Mouse (Mus musculus) stomach, embryonic 14.5 days (tissue): ENCODE measurements around the gene Kcng3. TPM values are rescaled to one million over a fixed set of nuclear protein-coding genes. Genes with fewer than 3 reads are reported as not detected.

Experiments
- ATAC-seq: fragments of 200-750 bp; cut with Nextera tagmentation; 2 replicates; pipeline ENCODE4 v1.8.0; 2017; ENCODE audit warnings: low read depth, moderate TSS enrichment; ENCODE audit not compliant: insufficient number of reproducible peaks, insufficient read depth, low FRiP score
- H3K27ac ChIP-seq: fragments of 300-500 bp; sonication (generic); 2 replicates; pipeline ENCODE4 v1.5.1; 2014; ENCODE audit warnings: mild to moderate bottlenecking, low read length, moderate library complexity, mixed read lengths
- H3K27me3 ChIP-seq: fragments of 300-500 bp; sonication (generic); 2 replicates; pipeline ENCODE4 v1.6.1; 2014; ENCODE audit warnings: low read length, control low read depth, mixed read lengths; ENCODE audit not compliant: control insufficient read depth, insufficient read depth
- H3K36me3 ChIP-seq: fragments of 300-500 bp; sonication (generic); 2 replicates; pipeline ENCODE4 v1.6.1; 2014; ENCODE audit warnings: mild to moderate bottlenecking, control low read depth, low read length, moderate library complexity, mixed read lengths; ENCODE audit not compliant: control insufficient read depth, insufficient read depth
- H3K4me1 ChIP-seq: fragments of 300-500 bp; sonication (generic); 2 replicates; pipeline ENCODE4 v1.6.1; 2014; ENCODE audit warnings: low read length, control low read depth, mixed read lengths; ENCODE audit not compliant: control insufficient read depth, insufficient read depth
- H3K4me2 ChIP-seq: fragments of 300-500 bp; sonication (generic); replicated peaks from 2 replicates; pipeline ENCODE4 v1.6.1; 2014; ENCODE audit warnings: low read depth, low read length, control low read depth
- H3K4me3 ChIP-seq: fragments of 300-500 bp; sonication (generic); 2 replicates; pipeline ENCODE4 v1.5.1; 2014; ENCODE audit warnings: low read depth, low read length, control low read depth
- H3K9ac ChIP-seq: fragments of 300-500 bp; sonication (generic); replicated peaks from 2 replicates; pipeline ENCODE4 v1.6.1; 2014; ENCODE audit warnings: low read depth, mild to moderate bottlenecking, control low read depth, low read length, moderate library complexity, mixed read lengths
- H3K9me3 ChIP-seq: fragments of 300-500 bp; sonication (generic); 2 replicates; pipeline ENCODE4 v1.6.1; 2016; ENCODE audit warnings: low read depth, low read length, control low read depth; ENCODE audit not compliant: control insufficient read depth
- WGBS: fragments of 180-500 bp; shearing (Covaris S2); extraction: QIAGEN DNeasy Blood & Tissue Kit; methylation state at CpG from one replicate; pipeline ENCODE4 v1.1.7; 2014; 5-methylcytosine and 5-hydroxymethylcytosine counted together
- polyA plus RNA-seq: library from polyadenylated mRNA; unstranded; fragments of >200 nt; fragmentation: Nextera tagmentation; extraction: Ambion mirVana; gene quantifications from 2 replicates; pipeline ENCODE4 v1.2.1, GENCODE M21; 2014

Gene Kcng3
- polyA plus RNA-seq, 1 experiment from 2014 or later: not detected

DNA sequence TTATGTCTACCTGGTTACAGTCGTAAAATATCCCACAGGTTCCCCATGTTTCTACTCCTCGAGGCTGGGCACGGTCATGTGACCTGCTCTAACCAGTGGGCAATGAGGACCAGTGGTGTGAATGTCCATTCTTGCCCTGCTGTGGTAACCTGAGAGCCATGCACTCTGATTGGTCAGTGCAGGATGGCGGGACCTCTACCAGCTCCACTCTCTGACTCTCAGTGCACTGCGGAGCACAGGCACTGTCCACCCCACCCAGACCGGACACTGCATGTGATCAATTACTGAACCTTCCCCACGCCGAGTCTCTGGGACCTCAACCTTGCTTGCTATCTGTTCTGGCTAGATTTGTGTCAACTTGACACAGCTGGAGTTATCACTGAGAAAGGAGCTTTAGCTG, 37.2 kb downstream of the Kcng3 start:
- no peak overlapping the region for H3K9ac ChIP-seq
- no peak overlapping the region for H3K27ac ChIP-seq
- 74% methylated on average over 8 of the region's 8 CpGs for WGBS
- ATAC-seq: no peak
- no peaks in the 10 kb centered on the region for H3K4me1 ChIP-seq
- no peaks in the 10 kb centered on the region for H3K36me3 ChIP-seq
- no peaks in the 10 kb centered on the region for H3K27me3 ChIP-seq
- no peaks in the 10 kb centered on the region for H3K9me3 ChIP-seq
- H3K4me3 ChIP-seq: no peak overlapping the region
- no peak overlapping the region for H3K4me2 ChIP-seq

DNA sequence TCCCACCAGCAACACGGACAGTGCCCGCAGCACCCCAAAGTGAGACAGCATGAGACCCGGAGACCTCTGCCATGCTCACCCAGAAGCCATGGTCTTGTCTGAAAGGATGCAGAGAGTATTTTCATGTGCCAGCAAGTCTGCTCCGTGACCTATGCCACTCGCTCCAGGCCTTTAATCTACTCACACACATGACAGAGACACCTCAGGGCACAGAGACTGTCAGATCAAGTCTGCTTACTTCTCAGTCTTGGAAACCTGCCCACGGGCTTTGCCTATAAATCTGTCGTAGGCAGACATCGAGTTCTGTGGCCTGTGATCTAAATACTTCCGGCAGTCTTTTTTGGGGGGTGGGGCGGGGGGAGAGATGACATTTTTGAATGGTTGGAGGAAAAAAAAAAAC, 38.3 kb downstream of the Kcng3 start:
- Histone ChIP-seq H3K9ac (no peak overlapping the region), H3K4me1 (no peaks in the 10 kb centered on the region), H3K4me3 (no peak overlapping the region), H3K4me2 (no peak overlapping the region), H3K27me3 (no peaks in the 10 kb centered on the region), H3K27ac (no peak overlapping the region), H3K9me3 (peaks cover 3% of the 10 kb centered on the region; the same call in 1 of the 2 replicates), H3K36me3 (no peaks in the 10 kb centered on the region)
- no peak for ATAC-seq
- WGBS: 70% methylated on average over 10 of the region's 10 CpGs

DNA sequence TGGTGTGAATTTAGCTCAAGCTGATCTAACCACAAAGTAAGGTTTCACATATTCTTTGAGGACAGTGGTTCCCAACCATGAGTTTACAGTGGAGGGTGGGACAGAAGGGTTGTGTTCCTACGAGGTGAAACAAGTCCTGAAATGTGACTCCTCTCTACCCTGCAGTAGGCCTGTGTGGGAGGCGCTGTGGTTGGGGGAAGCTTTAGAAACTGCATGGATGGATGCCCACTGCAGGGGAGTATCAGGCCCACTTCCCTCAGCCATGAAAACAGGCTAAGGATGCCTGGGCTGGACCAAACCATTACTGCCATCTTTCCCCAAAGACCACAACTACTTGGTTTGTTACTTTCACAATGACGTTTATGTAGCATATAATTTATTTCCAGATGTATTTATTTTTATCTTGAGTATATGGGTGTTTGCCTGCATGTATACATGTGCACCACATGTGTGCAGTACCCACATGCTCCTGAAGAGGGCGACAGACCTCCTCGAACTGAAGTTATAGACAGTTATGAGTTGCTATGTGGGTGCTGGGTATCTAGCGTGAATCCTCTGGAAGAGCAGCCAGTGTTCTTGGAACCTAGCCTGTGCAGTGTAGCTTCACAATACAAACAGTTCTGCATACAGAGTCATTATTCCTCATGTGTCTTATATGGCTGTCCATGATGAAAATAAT, 42.9 kb downstream of the Kcng3 start:
- H3K4me2 ChIP-seq: no peak overlapping the region
- no peak for ATAC-seq
- no peak overlapping the region for H3K27ac ChIP-seq
- H3K4me1 ChIP-seq: no peaks in the 10 kb centered on the region
- no peaks in the 10 kb centered on the region for H3K27me3 ChIP-seq
- no peak overlapping the region for H3K9ac ChIP-seq
- peaks cover 3% of the 10 kb centered on the region; the same call in 1 of the 2 replicates for H3K9me3 ChIP-seq
- H3K4me3 ChIP-seq: no peak overlapping the region
- 85% methylated on average over 6 of the region's 6 CpGs for WGBS
- no peaks in the 10 kb centered on the region for H3K36me3 ChIP-seq

DNA sequence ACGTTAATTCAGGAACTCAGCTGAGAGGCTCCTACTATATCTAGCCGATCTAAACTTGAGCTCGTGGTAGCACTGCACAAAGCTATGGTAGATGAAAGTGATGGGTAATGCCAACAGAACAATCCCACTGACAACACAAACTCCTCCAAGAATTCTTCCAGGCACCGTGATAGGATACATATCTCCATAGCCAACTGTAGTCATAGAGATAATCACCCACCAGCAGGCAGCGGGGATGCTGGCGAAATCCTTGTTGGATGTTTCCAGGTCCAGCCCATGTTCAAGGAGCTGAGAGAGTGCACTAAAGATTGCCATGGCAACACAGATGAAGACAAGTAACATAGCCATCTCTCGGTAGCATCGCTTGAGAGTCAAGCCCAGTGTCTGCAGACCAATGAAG, 44.0 kb downstream of the Kcng3 start:
- H3K4me3 ChIP-seq: no peak overlapping the region
- no peak overlapping the region for H3K27ac ChIP-seq
- 91% methylated on average over 8 of the region's 8 CpGs for WGBS
- no peak overlapping the region for H3K9ac ChIP-seq
- no peaks in the 10 kb centered on the region for H3K27me3 ChIP-seq
- no peaks in the 10 kb centered on the region for H3K4me1 ChIP-seq
- no peak for ATAC-seq
- peaks cover 3% of the 10 kb centered on the region; the same call in 1 of the 2 replicates for H3K9me3 ChIP-seq
- no peak overlapping the region for H3K4me2 ChIP-seq
- no peaks in the 10 kb centered on the region for H3K36me3 ChIP-seq

DNA sequence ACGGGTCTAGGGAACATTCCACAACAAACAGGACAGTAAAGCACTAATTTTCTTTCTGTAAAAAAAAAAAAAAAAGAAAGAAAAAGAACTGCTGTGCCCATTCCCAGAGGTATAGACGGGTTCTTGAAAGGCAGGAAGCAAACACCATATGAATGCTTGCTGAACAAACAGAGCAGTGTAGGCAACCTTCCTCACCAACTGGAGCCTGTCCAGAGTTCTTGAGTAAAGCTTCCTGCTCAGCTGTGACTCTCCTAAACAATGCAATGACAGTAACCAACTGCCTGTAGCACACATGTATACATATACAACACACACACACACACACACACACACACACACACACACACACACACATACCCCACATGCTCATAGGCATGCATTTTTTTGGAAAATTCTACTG, 49.1 kb downstream of the Kcng3 start:
- H3K4me3 ChIP-seq: no peak overlapping the region
- no peaks in the 10 kb centered on the region for H3K4me1 ChIP-seq
- H3K27ac ChIP-seq: no peak overlapping the region
- no peak overlapping the region for H3K4me2 ChIP-seq
- H3K36me3 ChIP-seq: no peaks in the 10 kb centered on the region
- ATAC-seq: no peak
- WGBS: 52% methylated on average over 2 of the region's 2 CpGs
- H3K9ac ChIP-seq: no peak overlapping the region
- H3K9me3 ChIP-seq: no peaks in the 10 kb centered on the region
- H3K27me3 ChIP-seq: no peaks in the 10 kb centered on the region

DNA sequence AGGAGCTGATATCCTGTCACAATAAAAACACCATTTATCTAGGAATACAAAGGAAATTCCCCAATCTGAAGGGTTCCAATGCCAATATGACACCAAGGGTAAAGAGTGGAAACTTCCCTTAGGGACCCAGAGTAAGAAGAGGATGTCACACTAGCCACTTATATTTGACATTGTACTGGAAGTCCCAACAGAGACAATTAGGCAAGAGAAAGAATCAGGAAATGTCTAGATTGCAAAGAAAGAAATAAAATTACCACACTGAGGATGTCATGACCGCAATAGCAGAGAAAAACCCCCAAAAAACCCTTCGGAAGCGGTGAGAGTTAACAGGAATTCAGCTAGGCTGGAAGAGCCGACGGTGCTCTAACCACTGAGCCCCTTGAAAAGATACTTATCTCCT, 51.0 kb downstream of the Kcng3 start:
- no peak for ATAC-seq
- Histone ChIP-seq H3K27me3 (no peaks in the 10 kb centered on the region), H3K27ac (no peak overlapping the region), H3K4me2 (no peak overlapping the region), H3K9me3 (no peaks in the 10 kb centered on the region), H3K36me3 (no peaks in the 10 kb centered on the region), H3K4me1 (no peaks in the 10 kb centered on the region), H3K4me3 (no peak overlapping the region), H3K9ac (no peak overlapping the region)
- 87% methylated on average over 5 of the region's 5 CpGs for WGBS

DNA sequence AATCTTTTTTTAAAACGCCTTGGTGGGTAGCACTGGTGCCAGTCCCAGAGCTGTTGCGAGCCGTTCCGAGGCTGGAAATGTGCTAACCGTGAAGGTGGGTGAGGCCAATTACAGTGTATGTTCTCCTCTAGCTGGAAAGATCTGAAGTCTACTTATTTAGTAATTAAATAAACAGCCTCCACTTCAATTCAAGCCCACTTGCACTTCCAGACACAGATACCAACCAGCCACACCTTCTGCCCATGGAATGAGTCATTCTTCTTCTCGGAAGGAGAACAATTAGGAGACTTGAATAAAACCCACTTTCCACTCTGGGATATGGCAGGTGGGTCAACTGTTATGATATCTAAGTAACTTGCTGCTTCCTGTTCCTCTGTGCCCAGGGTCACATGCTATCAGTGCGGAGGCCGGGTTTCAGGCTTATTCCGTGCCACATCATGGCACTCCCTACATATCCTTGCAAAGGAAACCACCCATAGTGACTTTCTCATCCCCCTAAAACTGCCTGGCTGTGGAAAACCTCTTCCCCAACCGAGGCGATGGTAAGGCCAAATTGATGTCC, 54.8 kb downstream of the Kcng3 start:
- Histone ChIP-seq H3K9me3 (no peaks in the 10 kb centered on the region), H3K4me1 (no peaks in the 10 kb centered on the region), H3K27ac (no peak overlapping the region), H3K27me3 (no peaks in the 10 kb centered on the region), H3K36me3 (no peaks in the 10 kb centered on the region), H3K9ac (no peak overlapping the region), H3K4me3 (no peak overlapping the region), H3K4me2 (no peak overlapping the region)
- no peak for ATAC-seq
- WGBS: 92% methylated on average over 11 of the region's 11 CpGs

DNA sequence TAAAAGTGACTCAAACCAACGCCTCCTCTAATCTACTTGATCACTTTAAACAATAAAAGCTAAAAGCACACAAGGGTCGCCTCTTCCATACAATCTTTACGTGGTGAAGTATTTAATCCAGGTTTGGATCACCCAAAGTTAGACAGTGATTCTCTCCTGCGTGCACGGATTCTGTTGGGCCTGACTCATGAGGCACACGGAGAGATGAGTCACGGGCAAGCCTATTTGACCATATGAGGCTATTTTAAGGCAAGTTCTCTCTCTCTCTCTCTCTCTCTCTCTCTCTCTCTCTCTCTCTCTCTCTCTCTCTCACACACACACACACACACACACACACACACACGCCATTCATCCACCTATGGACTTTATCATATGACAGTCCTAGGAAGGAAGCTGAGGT, 57.1 kb downstream of the Kcng3 start:
- WGBS: 83% methylated on average over 8 of the region's 8 CpGs
- ATAC-seq: no peak

DNA sequence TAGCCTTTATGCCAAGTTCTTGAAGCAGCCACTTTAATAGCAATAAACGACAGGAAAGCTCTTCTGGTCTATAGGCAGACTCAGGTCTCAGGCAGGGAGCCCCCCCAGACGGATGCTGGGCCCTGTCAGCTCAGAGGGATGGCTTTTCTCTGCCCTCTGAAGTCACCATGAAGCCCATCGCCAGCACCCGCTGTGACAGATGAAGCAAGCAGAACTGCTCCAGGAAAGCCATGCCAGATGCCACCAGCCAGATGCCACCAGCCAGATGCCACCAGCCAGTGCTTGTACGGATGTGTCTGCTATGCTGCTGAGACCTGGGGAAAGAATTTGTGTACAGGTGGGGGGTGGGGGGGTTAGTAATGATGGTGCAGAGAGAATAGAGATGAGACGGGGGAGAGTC, 58.6 kb downstream of the Kcng3 start:
- Histone ChIP-seq H3K27ac (no peak overlapping the region), H3K4me2 (no peak overlapping the region), H3K9ac (no peak overlapping the region), H3K27me3 (no peaks in the 10 kb centered on the region), H3K36me3 (no peaks in the 10 kb centered on the region), H3K4me3 (no peak overlapping the region), H3K9me3 (no peaks in the 10 kb centered on the region), H3K4me1 (no peaks in the 10 kb centered on the region)
- ATAC-seq: no peak
- 54% methylated on average over 6 of the region's 6 CpGs for WGBS

More for the DNA sequence above, 57.1 kb downstream of the Kcng3 start:
- Histone ChIP-seq H3K36me3 (no peaks in the 10 kb centered on the region), H3K9ac (no peak overlapping the region), H3K9me3 (no peaks in the 10 kb centered on the region), H3K27ac (no peak overlapping the region), H3K4me2 (no peak overlapping the region), H3K4me1 (no peaks in the 10 kb centered on the region), H3K27me3 (no peaks in the 10 kb centered on the region), H3K4me3 (no peak overlapping the region)
